Mouse (Mus musculus) heart, postnatal 0 days (tissue): ENCODE results near the gene 5730596B20Rik.

Experiments
- CTCF ChIP-seq: IDR thresholded peaks from 2 replicates; pipeline ENCODE4 v1.5.1; 2016; ENCODE audit warnings: antibody characterized with exemption, control low read depth, low read depth
- EP300 ChIP-seq: IDR thresholded peaks from 2 replicates; pipeline ENCODE4 v1.6.1; 2016; ENCODE audit warnings: antibody characterized with exemption, low read depth

- TF ChIP-seq CTCF = no peak
- no peak for TF ChIP-seq EP300
Measured at GRCm38 (mm10) chr6:52224895-52225611, 47.8 kb downstream of the 5730596B20Rik start.
